Mouse (Mus musculus) midbrain, embryonic 12.5 days (tissue): ENCODE data around the gene Ncapd2. TPM values are rescaled to one million over a fixed set of nuclear protein-coding genes. Genes with fewer than 3 reads are reported as not detected.

ENCODE experiments used
- ATAC-seq: fragments of 200-750 bp; cut with Nextera tagmentation; 2 replicates; pipeline ENCODE4 v1.8.0; 2017; ENCODE audit warnings: low read depth, moderate TSS enrichment, moderate library complexity; ENCODE audit not compliant: low FRiP score
- H3K27ac ChIP-seq: fragments of 300-500 bp; sonication (generic); replicated peaks from 2 replicates; pipeline ENCODE4 v1.5.1; 2016; ENCODE audit warnings: mild to moderate bottlenecking
- H3K27me3 ChIP-seq: fragments of 300-500 bp; sonication (generic); 2 replicates; pipeline ENCODE4 v1.6.1; 2016; ENCODE audit warnings: mild to moderate bottlenecking
- H3K36me3 ChIP-seq: fragments of 300-500 bp; sonication (generic); 2 replicates; pipeline ENCODE4 v1.6.1; 2016
- H3K4me1 ChIP-seq: fragments of 300-500 bp; sonication (generic); 2 replicates; pipeline ENCODE4 v1.6.1; 2016
- H3K4me2 ChIP-seq: fragments of 300-500 bp; sonication (generic); replicated peaks from 2 replicates; pipeline ENCODE4 v1.6.1; 2016; ENCODE audit warnings: mild to moderate bottlenecking, moderate library complexity
- H3K4me3 ChIP-seq: fragments of 300-500 bp; sonication (generic); 2 replicates; pipeline ENCODE4 v1.5.1; 2016; ENCODE audit warnings: mild to moderate bottlenecking
- H3K9ac ChIP-seq: fragments of 300-500 bp; sonication (generic); replicated peaks from 2 replicates; pipeline ENCODE4 v1.6.1; 2016; ENCODE audit warnings: mild to moderate bottlenecking, moderate library complexity
- H3K9me3 ChIP-seq: fragments of 300-500 bp; sonication (generic); 2 replicates; pipeline ENCODE4 v1.6.1; 2016; ENCODE audit warnings: mild to moderate bottlenecking
- WGBS: fragments of 180-500 bp; shearing (Covaris S2); methylation state at CpG from one replicate; pipeline ENCODE4 v1.1.7; 2016; 5-methylcytosine and 5-hydroxymethylcytosine counted together
- polyA plus RNA-seq: library from polyadenylated mRNA; unstranded; fragments of >200 nt; fragmentation: Nextera tagmentation; extraction: Ambion mirVana; gene quantifications from 2 replicates; pipeline ENCODE4 v1.2.1, GENCODE M21; 2016

Ncapd2 gene
- polyA plus RNA-seq, 1 experiment from 2014 or later = 192 TPM

DNA sequence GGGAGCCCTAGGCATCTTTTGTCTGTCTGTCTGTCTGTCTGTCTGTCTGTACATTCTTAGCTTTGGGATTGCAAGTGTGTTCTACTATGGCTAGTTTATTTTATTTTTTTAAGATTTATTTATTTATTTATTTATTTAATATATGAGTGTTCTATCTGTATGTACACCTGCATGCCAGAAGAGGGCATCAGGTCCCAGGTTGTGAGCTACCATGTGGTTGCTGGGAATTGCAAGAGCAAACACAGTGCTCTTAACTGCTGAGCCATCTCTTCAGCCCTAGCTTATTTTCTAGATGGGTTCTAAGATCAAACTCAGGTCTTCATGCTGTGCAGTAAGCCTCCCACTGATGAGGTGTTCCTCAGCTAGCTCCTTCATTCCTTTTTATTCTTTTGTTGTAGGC lies 37.0 kb downstream of the Ncapd2 start:
- Histone ChIP-seq H3K4me1 (peaks cover 17% of the 10 kb centered on the region), H3K4me2 (no peak overlapping the region), H3K9ac (no peak overlapping the region), H3K4me3 (no peak overlapping the region), H3K27me3 (no peaks in the 10 kb centered on the region), H3K36me3 (peaks cover 50% of the 10 kb centered on the region), H3K27ac (no peak overlapping the region), H3K9me3 (no peaks in the 10 kb centered on the region)
- no peak for ATAC-seq

DNA sequence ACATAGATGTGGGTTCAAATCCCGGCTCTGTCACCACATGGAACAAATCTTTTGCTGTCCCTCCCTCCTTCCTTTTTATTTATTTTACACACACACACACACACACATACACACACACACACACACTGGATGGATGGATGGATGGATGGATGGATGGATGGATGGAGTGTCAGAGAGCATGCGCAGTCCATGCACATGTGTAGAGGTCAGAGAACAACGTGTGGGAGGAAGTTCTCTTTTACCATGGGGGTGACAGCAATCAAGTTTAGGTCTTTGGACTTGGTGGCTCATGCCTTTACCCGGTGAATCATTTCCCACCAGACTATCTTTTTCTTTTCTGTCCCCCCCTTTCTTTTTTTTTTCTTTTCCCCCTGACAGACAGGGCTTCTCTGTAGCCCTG lies 37.8 kb downstream of the Ncapd2 start:
- no peaks in the 10 kb centered on the region for H3K27me3 ChIP-seq
- H3K36me3 ChIP-seq = peaks cover 41% of the 10 kb centered on the region
- no peak overlapping the region for H3K4me2 ChIP-seq
- 91% methylated on average over 4 of the region's 4 CpGs for WGBS
- no peak overlapping the region; the same call in 1 of the 2 replicates for H3K9ac ChIP-seq
- no peaks in the 10 kb centered on the region for H3K9me3 ChIP-seq
- no peak overlapping the region for H3K4me3 ChIP-seq
- no peak overlapping the region for H3K27ac ChIP-seq
- no peak for ATAC-seq
- peaks cover 20% of the 10 kb centered on the region for H3K4me1 ChIP-seq

DNA sequence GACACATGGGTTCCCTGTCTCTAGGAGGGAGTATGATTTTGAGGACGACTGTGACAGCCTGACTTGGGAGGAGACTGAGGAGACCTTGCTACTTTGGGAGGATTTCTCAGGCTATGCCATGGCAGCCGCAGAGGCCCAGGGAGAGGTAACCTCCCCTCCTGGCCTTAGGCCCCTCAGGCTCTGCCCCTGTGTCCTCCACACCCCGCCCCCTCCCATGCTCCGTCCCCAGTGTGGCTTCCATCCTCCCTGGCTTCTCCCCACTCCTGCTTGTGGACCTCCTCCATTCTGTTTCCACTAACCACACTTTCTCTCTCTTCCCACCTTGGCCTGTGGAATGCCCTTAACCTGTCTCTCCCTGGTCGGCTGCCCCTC lies 38.5 kb downstream of the Ncapd2 start:
- H3K27me3 ChIP-seq = no peaks in the 10 kb centered on the region
- no peak overlapping the region for H3K9ac ChIP-seq
- peaks cover 26% of the 10 kb centered on the region for H3K4me1 ChIP-seq
- no peaks in the 10 kb centered on the region for H3K9me3 ChIP-seq
- no peak overlapping the region for H3K27ac ChIP-seq
- H3K4me2 ChIP-seq = no peak overlapping the region
- no peak overlapping the region for H3K4me3 ChIP-seq
- no peak for ATAC-seq
- 87% methylated on average over 5 of the region's 5 CpGs for WGBS
- H3K36me3 ChIP-seq = peaks cover 39% of the 10 kb centered on the region

DNA sequence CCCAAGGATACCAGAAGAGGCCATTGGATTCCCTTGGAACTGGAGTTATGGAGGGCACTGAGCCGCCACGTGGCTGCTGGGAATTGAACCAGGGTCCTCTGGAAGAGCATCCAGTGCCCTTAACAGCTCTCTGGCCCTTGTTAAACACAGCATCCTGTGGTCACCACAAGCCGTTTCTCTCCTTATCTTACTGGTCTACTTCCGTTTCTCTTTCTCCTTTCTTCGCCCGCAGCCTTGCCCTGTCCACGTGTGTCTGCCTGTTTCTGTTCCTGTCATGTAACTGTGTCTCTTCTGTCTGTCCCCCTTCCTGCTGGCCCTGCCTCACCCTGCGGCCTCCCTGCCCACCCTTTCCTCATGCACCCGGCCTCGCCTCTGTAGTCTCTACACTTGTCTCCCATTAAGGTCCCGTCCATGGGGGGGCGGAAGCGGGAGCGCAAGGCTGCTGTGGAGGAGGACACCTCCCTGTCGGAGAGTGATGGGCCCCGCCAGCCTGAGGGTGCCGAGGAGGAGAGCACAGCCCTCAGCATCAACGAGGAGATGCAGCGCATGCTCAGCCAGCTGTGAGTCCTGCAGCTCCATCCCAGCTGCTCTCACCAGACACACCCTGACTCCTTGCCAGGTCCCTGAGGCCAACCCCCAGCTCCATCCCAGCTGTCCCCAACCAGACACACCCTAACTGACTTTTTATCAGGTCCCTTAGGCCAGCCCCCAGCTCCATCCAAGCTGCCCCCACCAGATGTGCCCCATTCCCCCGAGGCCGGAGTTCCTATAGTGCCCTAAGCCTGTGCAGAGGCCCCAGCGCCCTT lies 39.1 kb downstream of the Ncapd2 start:
- H3K4me2 ChIP-seq = no peak overlapping the region
- no peak overlapping the region for H3K9ac ChIP-seq
- H3K4me3 ChIP-seq = no peak overlapping the region
- H3K9me3 ChIP-seq = no peaks in the 10 kb centered on the region
- no peak overlapping the region for H3K27ac ChIP-seq
- no peak for ATAC-seq
- peaks cover 39% of the 10 kb centered on the region for H3K36me3 ChIP-seq
- WGBS = 87% methylated on average over 22 of the region's 22 CpGs
- peaks cover 23% of the 10 kb centered on the region for H3K4me1 ChIP-seq
- H3K27me3 ChIP-seq = no peaks in the 10 kb centered on the region

DNA sequence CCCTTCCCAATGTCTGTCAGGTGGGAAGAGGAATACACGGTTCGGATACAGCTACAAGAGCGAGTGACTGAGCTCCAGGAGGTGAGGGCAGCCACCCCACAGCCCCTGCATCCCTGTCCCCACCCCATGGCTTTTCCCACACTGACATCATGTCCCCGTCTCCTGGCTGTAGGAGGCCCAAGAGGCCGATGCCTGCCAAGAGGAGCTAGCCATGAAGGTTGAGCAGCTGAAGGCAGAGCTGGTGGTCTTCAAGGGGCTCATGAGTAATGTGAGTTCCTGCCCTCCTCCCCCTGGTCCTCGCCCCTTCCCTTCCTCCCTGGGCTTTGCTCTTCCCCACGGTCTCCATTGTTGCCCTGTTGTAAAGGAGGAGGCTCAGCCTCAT lies 41.9 kb downstream of the Ncapd2 start:
- peaks cover 32% of the 10 kb centered on the region for H3K36me3 ChIP-seq
- H3K4me3 ChIP-seq = no peak overlapping the region
- no peak overlapping the region for H3K9ac ChIP-seq
- H3K27ac ChIP-seq = no peak overlapping the region
- peaks cover 37% of the 10 kb centered on the region for H3K4me1 ChIP-seq
- H3K9me3 ChIP-seq = no peaks in the 10 kb centered on the region
- H3K27me3 ChIP-seq = no peaks in the 10 kb centered on the region
- no peak for ATAC-seq
- H3K4me2 ChIP-seq = no peak overlapping the region
- WGBS = 77% methylated on average over 7 of the region's 7 CpGs

DNA sequence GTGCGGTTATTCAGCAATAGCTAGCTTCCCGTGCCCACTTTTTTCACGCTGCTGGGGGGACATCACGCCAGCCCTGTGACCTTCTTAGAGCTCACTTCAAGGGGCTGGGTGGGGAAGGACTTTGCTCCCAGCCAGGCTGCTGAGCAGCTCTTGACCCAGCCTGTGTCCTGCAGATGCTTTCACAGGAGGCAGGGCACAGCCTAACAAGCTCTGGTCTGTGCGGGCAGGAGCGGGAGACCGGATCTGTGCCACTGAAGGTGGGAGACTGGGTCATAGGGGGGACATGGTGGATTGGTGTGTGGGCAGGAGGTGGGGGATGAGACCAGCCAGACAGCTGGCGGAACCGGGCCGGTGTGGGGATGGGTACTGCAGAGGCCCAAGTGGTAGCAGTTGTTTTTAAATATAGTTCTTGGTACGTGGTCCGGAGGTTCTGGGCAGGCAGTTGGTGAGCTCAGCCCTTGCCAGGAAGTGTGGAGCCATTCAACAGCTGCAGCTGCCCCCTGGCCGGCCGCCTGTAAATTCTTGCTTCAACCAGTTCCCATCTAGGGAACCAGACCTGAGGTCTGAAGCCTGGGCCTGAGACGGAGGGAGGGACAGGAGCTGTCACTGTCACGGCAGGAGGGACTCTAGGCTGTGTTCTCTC lies 42.5 kb downstream of the Ncapd2 start:
- Histone ChIP-seq H3K27ac (0 out of 2 replicates have a peak overlapping the region, but pooled peaks have one; percentile 35), H3K27me3 (no peaks in the 10 kb centered on the region), H3K36me3 (peaks cover 33% of the 10 kb centered on the region), H3K9ac (peak overlapping the region; percentile 44; the same call in 1 of the 2 replicates), H3K4me2 (no peak overlapping the region), H3K9me3 (no peaks in the 10 kb centered on the region), H3K4me1 (peaks cover 40% of the 10 kb centered on the region), H3K4me3 (no peak overlapping the region)
- ATAC-seq = no peak
- WGBS = 84% methylated on average over 16 of the region's 16 CpGs

DNA sequence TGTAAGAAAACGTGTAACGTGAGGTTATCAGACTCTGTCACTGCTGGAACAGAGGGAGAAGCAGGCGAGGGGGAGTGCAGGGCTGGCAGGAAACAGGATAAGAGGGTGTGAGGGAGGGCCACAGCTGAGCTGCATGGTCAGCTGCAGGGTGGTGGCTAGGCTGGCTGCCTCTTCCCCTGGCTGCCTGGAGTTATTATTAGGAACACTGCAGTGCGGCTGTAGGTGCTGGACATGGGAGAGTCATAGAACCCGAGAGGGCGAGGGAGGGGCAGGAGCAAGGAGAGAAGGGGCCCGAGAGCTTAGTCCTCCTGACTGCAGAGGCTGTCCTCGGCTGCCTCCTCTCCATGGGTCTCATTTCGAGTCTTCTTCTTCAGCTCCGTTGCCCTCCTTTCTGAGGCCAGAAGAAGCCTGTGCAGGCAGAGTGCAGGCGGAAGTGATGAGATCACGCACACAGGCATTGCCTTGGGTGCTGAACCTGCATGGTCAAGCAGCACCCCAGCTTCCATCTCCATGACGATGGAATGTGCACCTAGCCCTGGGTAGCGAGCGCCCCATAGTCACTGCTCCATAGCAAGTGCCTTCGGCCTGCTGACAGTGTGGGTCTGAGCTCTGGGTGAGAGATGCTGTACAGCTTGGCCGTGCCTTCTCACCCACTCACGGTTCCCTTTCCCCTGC lies 43.1 kb downstream of the Ncapd2 start:
- Histone ChIP-seq H3K4me3 (no peak overlapping the region), H3K4me2 (0 out of 2 replicates have a peak overlapping the region, but pooled peaks have one; percentile 4), H3K36me3 (peaks cover 33% of the 10 kb centered on the region), H3K9me3 (no peaks in the 10 kb centered on the region), H3K27me3 (no peaks in the 10 kb centered on the region), H3K9ac (peak overlapping the region; percentile 44), H3K4me1 (peaks cover 40% of the 10 kb centered on the region), H3K27ac (0 out of 2 replicates have a peak overlapping the region, but pooled peaks have one; percentile 35)
- no peak for ATAC-seq
- WGBS = 72% methylated on average over 18 of the region's 18 CpGs

DNA sequence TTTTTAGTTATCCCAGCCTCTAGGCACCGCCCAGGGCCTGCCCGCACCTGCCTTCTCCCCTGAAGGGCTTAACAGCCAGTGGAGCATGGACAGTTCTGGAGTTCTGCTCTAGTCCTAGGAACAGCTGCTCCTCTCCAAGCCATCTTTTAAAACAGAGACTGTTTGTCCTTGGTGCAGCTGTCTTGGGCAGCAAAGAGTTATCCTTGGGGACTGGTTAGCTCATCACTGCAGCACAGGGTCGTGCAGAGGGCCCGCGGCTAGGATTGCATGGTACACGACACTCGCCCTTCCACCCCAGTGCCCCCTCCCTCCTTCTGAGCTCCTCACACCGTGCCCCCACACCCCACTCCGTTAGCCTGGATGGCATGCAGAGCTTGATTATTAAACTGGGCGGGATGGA lies 44.2 kb downstream of the Ncapd2 start:
- peaks cover 30% of the 10 kb centered on the region for H3K36me3 ChIP-seq

DNA sequence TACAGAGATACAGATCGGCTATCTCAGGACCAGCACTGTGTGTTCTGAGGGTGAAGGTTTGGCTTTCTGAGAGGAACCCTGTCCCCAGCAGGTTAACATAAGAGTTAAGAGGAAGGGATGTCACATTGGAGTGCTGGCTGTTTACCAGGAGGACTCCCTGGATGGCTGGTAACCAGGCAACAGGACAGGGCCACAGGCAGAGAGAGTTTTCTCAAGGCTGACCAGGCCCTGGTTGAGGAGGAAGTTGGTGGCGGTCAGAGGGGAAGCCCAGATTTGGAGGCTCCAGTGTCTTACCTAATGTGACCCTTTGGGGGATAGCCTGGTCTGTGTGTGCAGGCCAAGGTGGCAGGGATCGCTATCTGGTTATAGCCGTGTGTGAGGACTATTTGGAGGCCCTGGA lies 44.7 kb downstream of the Ncapd2 start:
- Histone ChIP-seq H3K27ac (peak overlapping the region; percentile 39; the same call in 1 of the 2 replicates), H3K9me3 (no peaks in the 10 kb centered on the region), H3K4me2 (peak overlapping the region; percentile 89), H3K4me1 (peaks cover 40% of the 10 kb centered on the region), H3K4me3 (peak overlapping the region; percentile 82; the same call in 1 of the 2 replicates), H3K36me3 (peaks cover 30% of the 10 kb centered on the region), H3K9ac (peak overlapping the region; percentile 91), H3K27me3 (no peaks in the 10 kb centered on the region)
- no peak for ATAC-seq
- 84% methylated on average over 4 of the region's 4 CpGs for WGBS

More for the DNA sequence above, 44.2 kb downstream of the Ncapd2 start:
- H3K4me1 ChIP-seq = peaks cover 40% of the 10 kb centered on the region
- H3K9me3 ChIP-seq = no peaks in the 10 kb centered on the region
- peak overlapping the region; percentile 91 for H3K9ac ChIP-seq
- no peak for ATAC-seq
- peak overlapping the region; percentile 39; the same call in 1 of the 2 replicates for H3K27ac ChIP-seq
- no peaks in the 10 kb centered on the region for H3K27me3 ChIP-seq
- peak overlapping the region; percentile 82 for H3K4me3 ChIP-seq
- WGBS = 55% methylated on average over 10 of the region's 10 CpGs
- peak overlapping the region; percentile 89 for H3K4me2 ChIP-seq

DNA sequence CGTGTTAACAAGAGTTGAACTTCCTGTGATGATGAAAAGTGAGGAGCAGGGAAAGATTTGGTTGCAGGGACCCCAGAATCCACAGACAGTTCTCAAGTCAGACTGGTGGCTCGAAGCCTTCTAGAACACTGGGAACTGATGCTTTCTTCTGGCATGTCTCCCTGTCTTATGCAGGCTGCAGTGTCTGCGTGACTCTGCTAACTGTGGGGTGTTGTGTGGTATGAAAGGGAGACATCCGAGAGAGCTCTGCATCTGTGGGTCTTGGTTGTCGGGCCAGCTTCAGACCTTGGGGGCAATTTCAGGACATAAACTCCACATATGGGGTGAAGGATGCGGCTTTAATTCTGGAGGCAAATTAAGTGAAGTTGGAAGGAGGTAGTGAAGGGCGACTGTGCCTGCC lies 45.4 kb downstream of the Ncapd2 start:
- WGBS = 53% methylated on average over 7 of the region's 7 CpGs
- H3K36me3 ChIP-seq = peaks cover 30% of the 10 kb centered on the region

DNA sequence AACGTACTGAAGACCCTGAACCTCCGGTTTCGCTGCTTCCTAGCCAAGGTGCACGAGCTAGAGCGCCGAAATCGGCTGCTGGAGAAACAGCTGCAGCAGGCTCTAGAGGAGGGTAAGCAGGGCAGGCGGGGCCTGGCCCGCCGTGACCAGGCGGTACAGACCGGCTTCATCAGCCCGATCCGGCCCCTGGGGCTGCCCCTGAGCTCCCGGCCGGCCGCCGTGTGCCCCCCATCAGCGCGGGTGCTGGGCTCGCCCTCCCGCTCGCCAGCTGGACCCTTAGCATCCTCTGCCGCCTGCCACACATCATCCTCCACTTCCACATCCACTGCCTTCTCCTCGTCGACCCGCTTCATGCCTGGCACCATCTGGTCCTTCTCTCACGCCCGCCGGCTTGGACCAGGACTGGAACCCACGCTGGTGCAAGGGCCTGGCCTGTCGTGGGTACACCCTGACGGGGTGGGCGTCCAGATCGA lies 46.0 kb downstream of the Ncapd2 start:
- Histone ChIP-seq H3K4me1 (peaks cover 40% of the 10 kb centered on the region), H3K27ac (peak overlapping the region; percentile 95), H3K27me3 (no peaks in the 10 kb centered on the region), H3K4me3 (peak overlapping the region; percentile 82), H3K9ac (peak overlapping the region; percentile 91), H3K4me2 (peak overlapping the region; percentile 89), H3K36me3 (peaks cover 35% of the 10 kb centered on the region), H3K9me3 (no peaks in the 10 kb centered on the region)
- ATAC-seq = peak; percentile 77
- 1% methylated on average over 29 of the region's 35 CpGs for WGBS

More for the DNA sequence above, 45.4 kb downstream of the Ncapd2 start:
- H3K4me3 ChIP-seq = peak overlapping the region; percentile 82
- H3K9ac ChIP-seq = peak overlapping the region; percentile 91
- H3K27me3 ChIP-seq = no peaks in the 10 kb centered on the region
- H3K9me3 ChIP-seq = no peaks in the 10 kb centered on the region
- ATAC-seq = no peak
- peaks cover 40% of the 10 kb centered on the region for H3K4me1 ChIP-seq
- no peak overlapping the region; the same call in 1 of the 2 replicates for H3K27ac ChIP-seq
- peak overlapping the region; percentile 89 for H3K4me2 ChIP-seq

DNA sequence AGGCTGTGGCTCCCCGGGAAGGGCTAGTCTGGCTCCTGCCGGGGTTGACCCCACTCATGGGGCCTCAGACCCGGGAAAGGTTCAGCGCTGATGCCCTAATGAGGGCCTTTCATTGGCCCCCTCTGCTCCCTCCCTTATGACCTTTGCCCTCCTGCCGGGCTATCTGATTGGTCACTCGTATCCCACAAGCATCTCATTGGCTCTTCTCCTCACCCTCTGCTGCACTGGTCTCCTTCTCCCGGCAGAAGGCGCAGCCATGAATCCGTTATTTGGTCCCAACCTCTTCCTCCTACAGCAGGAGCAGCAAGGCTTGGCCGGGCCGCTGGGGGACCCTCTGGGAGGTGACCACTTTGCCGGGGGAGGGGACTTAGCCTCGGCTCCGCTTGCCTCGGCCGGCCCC lies 46.5 kb downstream of the Ncapd2 start, which contains the start of gene Iffo1:
Gene Iffo1, plus strand, starts transcription at position 241 of the 400 bp plus-strand sequence.
- Histone ChIP-seq H3K36me3 (peaks cover 40% of the 10 kb centered on the region), H3K4me2 (peak within 1 kb of the TSS; percentile 89), H3K27me3 (no peaks in the 10 kb centered on the region), H3K9me3 (no peaks in the 10 kb centered on the region), H3K9ac (peak within 1 kb of the TSS; percentile 91), H3K27ac (peak within 1 kb of the TSS; percentile 95), H3K4me1 (peaks cover 40% of the 10 kb centered on the region), H3K4me3 (peak within 1 kb of the TSS; percentile 82)
- peak; percentile 95 for ATAC-seq
- WGBS = under 1% methylated on average over 16 of the region's 16 CpGs
